In the genomic region with DNA sequence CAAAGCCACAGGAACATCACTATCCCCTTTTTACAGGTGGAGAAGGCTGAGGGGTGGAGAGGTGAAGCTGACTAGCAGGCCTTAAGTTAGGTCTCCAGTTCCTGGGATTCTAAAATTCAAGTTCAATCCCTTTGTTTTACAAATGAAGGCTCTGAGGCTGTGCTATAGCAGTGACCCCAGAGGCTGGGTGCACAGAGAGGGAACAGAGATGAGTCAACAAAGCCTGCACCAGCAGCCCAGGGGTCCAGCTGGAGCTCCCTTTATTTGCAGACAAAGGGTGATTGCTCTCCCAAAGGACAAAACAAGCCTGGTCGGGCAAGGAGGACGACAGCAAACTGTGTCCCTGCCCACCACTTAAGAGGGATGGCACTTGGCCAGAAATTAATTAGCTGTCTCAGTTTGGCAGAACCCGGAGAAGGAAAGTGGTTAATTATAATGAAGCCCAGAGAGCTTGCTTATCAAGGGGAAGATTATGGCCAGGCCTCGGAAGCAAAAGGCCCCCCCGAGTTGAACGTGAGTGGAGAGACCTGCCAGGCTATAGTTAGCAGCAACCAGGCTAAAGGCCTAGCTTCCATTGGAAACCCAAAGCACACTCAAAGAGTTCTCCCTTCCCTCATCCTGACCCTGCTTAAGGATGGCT, we compare ENCODE assay signal across 9 mouse cellular contexts. TPM values are rescaled to one million over a fixed set of nuclear protein-coding genes. Genes with fewer than 3 reads are reported as not detected.
A peak's percentile ranks its signal among the peaks of the same experiment; 100 is the strongest.
DNase-seq lines count a peak whose midpoint lies in the region; ATAC-seq and TF ChIP-seq lines count a peak whose summit lies in the region.
"Had no signal": no experiment of that assay in that cellular context is flagged by ENCODE, and none has a peak within 500 bp of the region (broad histone marks: within the 10 kb centered on the region; RNA-seq: fewer than 3 reads in every experiment).

No protein-coding gene starts in this region.

- peaks cover 16% of the 10 kb centered on the region for H3K4me1 ChIP-seq in ES-Bruce4 (ENCODE audit: control insufficient read depth, insufficient read depth, low read length)
- peaks cover 66% of the 10 kb centered on the region for H3K4me1 ChIP-seq in heart, embryonic 13.5 days
- H3K4me1 ChIP-seq in liver, embryonic 11.5 days (replicated peaks; ENCODE audit: control insufficient read depth, insufficient read depth, low read length), result peaks cover 3% of the 10 kb centered on the region; the same call in 1 of the 2 replicates

- no peaks in the 10 kb centered on the region for H3K27me3 ChIP-seq in ES-Bruce4 (ENCODE audit: control insufficient read depth, insufficient read depth, low read length, poor library complexity, severe bottlenecking)
- no peaks in the 10 kb centered on the region for H3K27me3 ChIP-seq in heart, embryonic 13.5 days (replicated peaks)
- H3K27me3 ChIP-seq in liver, embryonic 11.5 days (replicated peaks; ENCODE audit: control insufficient read depth, insufficient read depth, low read length), result no peaks in the 10 kb centered on the region

- no peak for TF ChIP-seq POLR2A in ES-Bruce4 (IDR thresholded peaks at IDR 0.05; ENCODE audit: insufficient read depth, low read length)

- H3K36me3 ChIP-seq in ES-Bruce4 (ENCODE audit: control insufficient read depth, insufficient read depth, low read length, poor library complexity, severe bottlenecking), result no peaks in the 10 kb centered on the region
- no peaks in the 10 kb centered on the region for H3K36me3 ChIP-seq in heart, embryonic 13.5 days
- H3K36me3 ChIP-seq in liver, embryonic 11.5 days (ENCODE audit: control insufficient read depth, insufficient read depth, low read length), result no peaks in the 10 kb centered on the region

- TF ChIP-seq EP300 in ES-Bruce4 (IDR thresholded peaks at IDR 0.05; ENCODE audit: insufficient read depth, low read depth, low read length), result peak; percentile 93

- peak overlapping the region; percentile 37; the same call in 1 of the 2 replicates for H3K9ac ChIP-seq in ES-Bruce4 (ENCODE audit: low read depth, poor library complexity, severe bottlenecking)
- H3K9ac ChIP-seq in heart, embryonic 13.5 days, result peak overlapping the region; percentile 33; the same call in 1 of the 2 replicates
- no peak overlapping the region for H3K9ac ChIP-seq in liver, embryonic 11.5 days (ENCODE audit: low read depth, low read length)

- intact Hi-C loops in gastrocnemius, adult 2 months (cut with DNase I), result no loop called here

- H3K9me3 ChIP-seq in ES-Bruce4 (replicated peaks; ENCODE audit: control insufficient read depth, insufficient read depth, low read length, poor library complexity, severe bottlenecking), result no peaks in the 10 kb centered on the region
- H3K9me3 ChIP-seq in heart, embryonic 13.5 days, result no peaks in the 10 kb centered on the region
- no peaks in the 10 kb centered on the region for H3K9me3 ChIP-seq in liver, embryonic 11.5 days (ENCODE audit: control insufficient read depth, low read length)

- 14% methylated on average over 6 of the region's 6 CpGs for WGBS in heart, embryonic 13.5 days
- WGBS in liver, embryonic 11.5 days, result 33% methylated on average over 6 of the region's 6 CpGs

- no peak overlapping the region for H3K4me3 ChIP-seq in ES-Bruce4 (ENCODE audit: low read depth, low read length)
- H3K4me3 ChIP-seq in heart, embryonic 13.5 days, result no peak overlapping the region
- H3K4me3 ChIP-seq in liver, embryonic 11.5 days (ENCODE audit: low read depth, low read length), result no peak overlapping the region
- H3K4me3 ChIP-seq in gastrocnemius, adult 2 months, result no peak overlapping the region

- ATAC-seq in heart, embryonic 13.5 days (ENCODE audit: extremely low read depth, insufficient number of reproducible peaks, low FRiP score, low TSS enrichment), result no peak
- no peak for ATAC-seq in liver, embryonic 11.5 days (replicated peaks; ENCODE audit: low FRiP score)

- peak overlapping the region; percentile 16; the same call in 1 of the 2 replicates for H3K4me2 ChIP-seq in heart, embryonic 13.5 days
- H3K4me2 ChIP-seq in liver, embryonic 11.5 days, result no peak overlapping the region

- peak; percentile 65 for DNase-seq in Muller cell, postnatal 12 days (ENCODE audit: inconsistent ontology term)
- no peak for DNase-seq in liver, embryonic 11.5 days (ENCODE audit: low spot score)
- DNase-seq in spleen, postnatal 4 days (ENCODE audit: low spot score in 2 of 2), result no peak
- DNase-seq in urinary bladder, adult 2 months (ENCODE audit: low spot score), result no peak
- DNase-seq in cerebellum, postnatal 25 days, result no peak
- no peak for DNase-seq in gastrocnemius, adult 2 months
- DNase-seq: lung, adult 18-20 months had no signal

- peak overlapping the region; percentile 92 for H3K27ac ChIP-seq in ES-Bruce4 (ENCODE audit: insufficient read depth, low read length)
- H3K27ac ChIP-seq in heart, embryonic 13.5 days (replicated peaks), result peak overlapping the region; percentile 92
- H3K27ac ChIP-seq in liver, embryonic 11.5 days (ENCODE audit: low read depth, low read length), result 0 out of 2 replicates have a peak overlapping the region, but pooled peaks have one; percentile 45
- no peak overlapping the region for H3K27ac ChIP-seq in gastrocnemius, adult 2 months

- TF ChIP-seq CTCF in ES-Bruce4 (IDR thresholded peaks at IDR 0.05; ENCODE audit: low read depth, low read length), result no peak
- no peak for TF ChIP-seq CTCF in gastrocnemius, adult 2 months (IDR thresholded peaks at IDR 0.05)

RNA-seq across cellular contexts. Expression of a gene that starts 15.2 kb away (rescaled TPM):
- 0.54 and 0.82 TPM in 2 replicates for polyA plus RNA-seq in ES-Bruce4 (2011; ENCODE audit: insufficient read depth, insufficient read length, low read depth, missing spikeins)
- polyA plus RNA-seq in heart, embryonic 13.5 days (2015; fragmentation: Nextera tagmentation; extraction: Ambion mirVana), result 0.96 and 1.3 TPM in 2 replicates
- polyA plus RNA-seq in liver, embryonic 11.5 days (2014; fragmentation: Nextera tagmentation; extraction: Ambion mirVana), result 0.45 and 0.56 TPM in 2 replicates
- polyA plus RNA-seq in urinary bladder, adult 2 months (2012; rRNA removed), result 1.4 and 1.6 TPM in 2 replicates
- not detected for total RNA-seq in gastrocnemius, adult 2 months (2021)

RNA-seq across cellular contexts. Expression of a gene that starts 54.0 kb away (rescaled TPM):
- 61.8 and 68.8 TPM in 2 replicates for polyA plus RNA-seq in ES-Bruce4 (2011; ENCODE audit: insufficient read depth, insufficient read length, low read depth, missing spikeins)
- polyA plus RNA-seq in heart, embryonic 13.5 days (2015; fragmentation: Nextera tagmentation; extraction: Ambion mirVana), result 58.5 and 76.5 TPM in 2 replicates
- polyA plus RNA-seq in liver, embryonic 11.5 days (2014; fragmentation: Nextera tagmentation; extraction: Ambion mirVana), result 108 and 116 TPM in 2 replicates
- polyA plus RNA-seq in urinary bladder, adult 2 months (2012; rRNA removed), result 61.2 and 66.1 TPM in 2 replicates
- total RNA-seq in gastrocnemius, adult 2 months (2021), result 100 to 1,000 TPM; 102 to 113 TPM

RNA-seq across cellular contexts. Expression of a gene that starts 54.6 kb away (rescaled TPM):
- not detected in 2 replicates for polyA plus RNA-seq in ES-Bruce4 (2011; ENCODE audit: insufficient read depth, insufficient read length, low read depth, missing spikeins)
- 0.08 and 0.13 TPM in 2 replicates for polyA plus RNA-seq in heart, embryonic 13.5 days (2015; fragmentation: Nextera tagmentation; extraction: Ambion mirVana)
- polyA plus RNA-seq in liver, embryonic 11.5 days (2014; fragmentation: Nextera tagmentation; extraction: Ambion mirVana), result 0.10 and 0.11 TPM in 2 replicates
- 0.32 and 0.39 TPM in 2 replicates for polyA plus RNA-seq in urinary bladder, adult 2 months (2012; rRNA removed)
- total RNA-seq in gastrocnemius, adult 2 months (2021), result under 1 TPM in 1 of 2 experiments, not detected in 1; 0.08 TPM
